Mouse (Mus musculus) forebrain, postnatal 0 days (tissue): Measurements from ENCODE around the gene Adam22. TPM values are rescaled to one million over a fixed set of nuclear protein-coding genes. Genes with fewer than 3 reads are reported as not detected.

Experiments used
- ATAC-seq: fragments of 200-750 bp; cut with Nextera tagmentation; 2 replicates; pipeline ENCODE4 v1.8.0; 2017; ENCODE audit warnings: mild to moderate bottlenecking, moderate library complexity
- DNase-seq: peaks from one replicate; pipeline ENCODE4 v3.0.0-alpha.2; 2015
- H3K27ac ChIP-seq: fragments of 300-500 bp; sonication (generic); 2 replicates; pipeline ENCODE4 v1.5.1; 2014; ENCODE audit warnings: low read depth, mild to moderate bottlenecking, antibody characterized with exemption, low read length, moderate library complexity, mixed read lengths
- H3K27me3 ChIP-seq: fragments of 300-500 bp; sonication (generic); 2 replicates; pipeline ENCODE4 v1.6.1; 2014; ENCODE audit warnings: mild to moderate bottlenecking, low read length, mixed read lengths; ENCODE audit not compliant: insufficient read depth
- H3K36me3 ChIP-seq: fragments of 300-500 bp; sonication (generic); 2 replicates; pipeline ENCODE4 v1.6.1; 2014; ENCODE audit warnings: mild to moderate bottlenecking, moderate library complexity; ENCODE audit not compliant: insufficient read depth
- H3K4me1 ChIP-seq: fragments of 300-500 bp; sonication (generic); 2 replicates; pipeline ENCODE4 v1.6.1; 2014; ENCODE audit warnings: antibody characterized with exemption; ENCODE audit not compliant: insufficient read depth
- H3K4me2 ChIP-seq: fragments of 300-500 bp; sonication (generic); 2 replicates; pipeline ENCODE4 v1.6.1; 2014; ENCODE audit warnings: low read depth, mild to moderate bottlenecking, moderate library complexity
- H3K4me3 ChIP-seq: fragments of 300-500 bp; sonication (generic); 2 replicates; pipeline ENCODE4 v1.5.1; 2014; ENCODE audit warnings: low read depth, low read length, mixed read lengths
- H3K9ac ChIP-seq: fragments of 300-500 bp; sonication (generic); 2 replicates; pipeline ENCODE4 v1.6.1; 2014; ENCODE audit warnings: mild to moderate bottlenecking
- H3K9me3 ChIP-seq: fragments of 300-500 bp; sonication (generic); 2 replicates; pipeline ENCODE4 v1.6.1; 2016; ENCODE audit warnings: low read length
- CTCF ChIP-seq: sonication (generic); IDR thresholded peaks from 2 replicates; pipeline ENCODE4 v1.5.1; 2016; ENCODE audit warnings: antibody characterized with exemption, control low read depth, low read depth
- WGBS: fragments of 180-500 bp; shearing (Covaris S2); extraction: QIAGEN DNeasy Blood & Tissue Kit; methylation state at CpG from one replicate; pipeline ENCODE4 v1.1.7; 2014; 5-methylcytosine and 5-hydroxymethylcytosine counted together
- polyA plus RNA-seq: library from polyadenylated mRNA; unstranded; fragments of >200 nt; fragmentation: Nextera tagmentation; extraction: Ambion mirVana; gene quantifications from 2 replicates; pipeline ENCODE4 v1.2.1, GENCODE M21; 2015
- total RNA-seq: library from RNA; depleted of rRNA; stranded (reverse); fragments of >200 nt; gene quantifications from 2 replicates; pipeline ENCODE4 v1.2.3, GENCODE M21; 2014

Adam22 gene
- total and polyA plus RNA-seq, 2 experiments from 2014 or later: 36.6 to 89.4 TPM

GRCm38 (mm10) chr5:8088147-8088546 is 279.8 kb downstream of the Adam22 start:
- peaks cover 6% of the 10 kb centered on the region for H3K36me3 ChIP-seq
- no peak overlapping the region for H3K4me3 ChIP-seq
- WGBS: 78% methylated on average over 3 of the region's 3 CpGs
- no peaks in the 10 kb centered on the region for H3K27me3 ChIP-seq
- TF ChIP-seq CTCF: no peak
- no peak overlapping the region for H3K9ac ChIP-seq
- DNase-seq: no peak
- no peak overlapping the region for H3K4me2 ChIP-seq
- H3K9me3 ChIP-seq: no peaks in the 10 kb centered on the region
- H3K27ac ChIP-seq: no peak overlapping the region
- ATAC-seq: no peak
- no peaks in the 10 kb centered on the region for H3K4me1 ChIP-seq

- 92% methylated on average over 3 of the region's 3 CpGs for WGBS
- no peak for DNase-seq
- TF ChIP-seq CTCF: no peak
- no peak overlapping the region for H3K9ac ChIP-seq
- no peak overlapping the region for H3K27ac ChIP-seq
- H3K36me3 ChIP-seq: peaks cover 3% of the 10 kb centered on the region; the same call in 1 of the 2 replicates
- H3K9me3 ChIP-seq: no peaks in the 10 kb centered on the region
- no peaks in the 10 kb centered on the region for H3K4me1 ChIP-seq
- no peaks in the 10 kb centered on the region for H3K27me3 ChIP-seq
- no peak for ATAC-seq
- no peak overlapping the region for H3K4me3 ChIP-seq
- no peak overlapping the region for H3K4me2 ChIP-seq
These were observed 282.3 kb downstream of the Adam22 start for GRCm38 (mm10) chr5:8085661-8086060.

- H3K4me3 ChIP-seq: no peak overlapping the region
- H3K4me2 ChIP-seq: no peak overlapping the region
- H3K36me3 ChIP-seq: no peaks in the 10 kb centered on the region
- WGBS: 75% methylated on average over 20 of the region's 20 CpGs
- DNase-seq: no peak
- H3K27me3 ChIP-seq: no peaks in the 10 kb centered on the region
- no peaks in the 10 kb centered on the region for H3K4me1 ChIP-seq
- no peak for ATAC-seq
- no peaks in the 10 kb centered on the region for H3K9me3 ChIP-seq
- no peak overlapping the region for H3K9ac ChIP-seq
- H3K27ac ChIP-seq: no peak overlapping the region
- TF ChIP-seq CTCF: no peak
These were observed 285.0 kb downstream of the Adam22 start for GRCm38 (mm10) chr5:8082800-8083509.

- Histone ChIP-seq H3K4me1 (no peaks in the 10 kb centered on the region), H3K4me2 (no peak overlapping the region), H3K27ac (no peak overlapping the region), H3K36me3 (peaks cover 19% of the 10 kb centered on the region), H3K9me3 (no peaks in the 10 kb centered on the region), H3K4me3 (no peak overlapping the region), H3K9ac (no peak overlapping the region), H3K27me3 (no peaks in the 10 kb centered on the region)
- no peak for TF ChIP-seq CTCF
- DNase-seq (no peak), ATAC-seq (no peak)
- 93% methylated on average over 8 of the region's 8 CpGs for WGBS
These were observed 290.5 kb downstream of the Adam22 start for GRCm38 (mm10) chr5:8077481-8077880.

- Histone ChIP-seq H3K4me1 (no peaks in the 10 kb centered on the region), H3K36me3 (peaks cover 22% of the 10 kb centered on the region), H3K9me3 (no peaks in the 10 kb centered on the region), H3K27me3 (no peaks in the 10 kb centered on the region), H3K4me3 (no peak overlapping the region), H3K27ac (no peak overlapping the region), H3K4me2 (no peak overlapping the region), H3K9ac (no peak overlapping the region)
- DNase-seq (no peak), ATAC-seq (no peak)
- TF ChIP-seq CTCF: no peak
- WGBS: 78% methylated on average over 9 of the region's 9 CpGs
These were observed 293.9 kb downstream of the Adam22 start for GRCm38 (mm10) chr5:8073901-8074561.

GRCm38 (mm10) chr5:8073406-8073805 is 294.6 kb downstream of the Adam22 start:
- TF ChIP-seq CTCF: no peak
- ATAC-seq (no peak), DNase-seq (no peak)
- WGBS: 93% methylated on average over 9 of the region's 9 CpGs
- Histone ChIP-seq H3K4me2 (no peak overlapping the region), H3K4me1 (no peaks in the 10 kb centered on the region), H3K27ac (no peak overlapping the region), H3K4me3 (no peak overlapping the region), H3K9ac (no peak overlapping the region), H3K9me3 (no peaks in the 10 kb centered on the region), H3K36me3 (peaks cover 22% of the 10 kb centered on the region), H3K27me3 (no peaks in the 10 kb centered on the region)

GRCm38 (mm10) chr5:8063207-8063606 is 304.8 kb downstream of the Adam22 start:
- no peak for DNase-seq
- H3K27ac ChIP-seq: no peak overlapping the region
- TF ChIP-seq CTCF: no peak
- no peak overlapping the region for H3K4me2 ChIP-seq
- peaks cover 43% of the 10 kb centered on the region for H3K36me3 ChIP-seq
- no peaks in the 10 kb centered on the region for H3K27me3 ChIP-seq
- no peaks in the 10 kb centered on the region for H3K4me1 ChIP-seq
- no peaks in the 10 kb centered on the region for H3K9me3 ChIP-seq
- H3K9ac ChIP-seq: no peak overlapping the region
- no peak overlapping the region for H3K4me3 ChIP-seq
- no peak for ATAC-seq
- 82% methylated on average over 6 of the region's 6 CpGs for WGBS
